Mouse (Mus musculus) B cell, adult 2 months (primary cell): ENCODE results near the gene Usp36.
A peak's percentile ranks its signal among the peaks of the same experiment; 100 is the strongest.
"Not testable (repeated sequence)": the region's sequence is repeated elsewhere in the genome, so short reads cannot be mapped to it uniquely, and the experiment has no call there.

Source experiments
- DNase-seq, 2 experiments: peaks; one replicate each; pipeline ENCODE4 v3.0.0; 2022

Usp36 gene

GRCm38 (mm10) chr11:118289999-118290889 lies at the start of gene Usp36:
Gene Usp36 (minus strand): TSS chr11:118290244.
- peak; percentile 97 to 98 for DNase-seq

GRCm38 (mm10) chr11:118337491-118338168 lies 47.6 kb upstream of the Usp36 start:
- DNase-seq = no peak

GRCm38 (mm10) chr11:118333431-118333830 lies 43.4 kb upstream of the Usp36 start:
- no peak for DNase-seq

GRCm38 (mm10) chr11:118332376-118332775 lies 42.3 kb upstream of the Usp36 start:
- no peak for DNase-seq

GRCm38 (mm10) chr11:118330777-118331176 lies 40.7 kb upstream of the Usp36 start:
- no peak for DNase-seq

- no peak for DNase-seq
Measured at GRCm38 (mm10) chr11:118330361-118330760, 40.3 kb upstream of the Usp36 start.

GRCm38 (mm10) chr11:118328947-118329346 lies 38.9 kb upstream of the Usp36 start:
- DNase-seq = no peak

GRCm38 (mm10) chr11:118328511-118328910 lies 38.5 kb upstream of the Usp36 start:
- DNase-seq = no peak

GRCm38 (mm10) chr11:118326991-118327971 lies 37.2 kb upstream of the Usp36 start:
- DNase-seq = no peak

GRCm38 (mm10) chr11:118326491-118326890 lies 36.4 kb upstream of the Usp36 start:
- no peak for DNase-seq

GRCm38 (mm10) chr11:118324541-118324940 lies 34.5 kb upstream of the Usp36 start:
- no peak for DNase-seq

GRCm38 (mm10) chr11:118323974-118324373 lies 33.9 kb upstream of the Usp36 start:
- no peak for DNase-seq

GRCm38 (mm10) chr11:118322647-118323046 lies 32.6 kb upstream of the Usp36 start:
- no peak for DNase-seq

GRCm38 (mm10) chr11:118321971-118322370 lies 31.9 kb upstream of the Usp36 start:
- no peak for DNase-seq

- no peak for DNase-seq
Measured at GRCm38 (mm10) chr11:118321500-118321899, 31.5 kb upstream of the Usp36 start.

- peak; percentile 62 to 64 for DNase-seq
Measured at GRCm38 (mm10) chr11:118318678-118319077, 28.6 kb upstream of the Usp36 start.

- DNase-seq = peak; percentile 57
Measured at GRCm38 (mm10) chr11:118317129-118317528, 27.1 kb upstream of the Usp36 start.

GRCm38 (mm10) chr11:118316231-118316806 lies 26.3 kb upstream of the Usp36 start:
- no peak for DNase-seq

GRCm38 (mm10) chr11:118312132-118312723 lies 22.2 kb upstream of the Usp36 start:
- DNase-seq = no peak

GRCm38 (mm10) chr11:118307962-118308361 lies 17.9 kb upstream of the Usp36 start:
- not testable (repeated sequence) for DNase-seq

GRCm38 (mm10) chr11:118303959-118304358 lies 13.9 kb upstream of the Usp36 start:
- DNase-seq = not testable (repeated sequence)

GRCm38 (mm10) chr11:118298810-118299209 lies 8.8 kb upstream of the Usp36 start:
- DNase-seq = peak in 1 of 2 experiments; percentile 18
